Mouse (Mus musculus): ENCODE data around the gene Tmem218. TPM values are rescaled to one million over a fixed set of nuclear protein-coding genes. Genes with fewer than 3 reads are reported as not detected.

Tmem218 gene
- 9.7 and 11.0 TPM in 2 replicates for polyA plus RNA-seq (2015; fragmentation: Nextera tagmentation; extraction: Ambion mirVana)

GRCm38 (mm10) chr9:37207929-37208411 is at the start of gene Tmem218:
TSS of gene Tmem218 (plus strand) at chr9:37208223.
- ATAC-seq = peak; percentile 100
- WGBS = 0% methylated on average over 21 of the region's 21 CpGs

GRCm38 (mm10) chr9:37160686-37161085 is 47.3 kb upstream of the Tmem218 start:
- H3K9me3 ChIP-seq (ENCODE audit: control insufficient read depth, low read length) = no peaks in the 10 kb centered on the region
- no peak overlapping the region for H3K27ac ChIP-seq (ENCODE audit: low read length)
- H3K4me3 ChIP-seq (replicated peaks; ENCODE audit: low read length) = no peak overlapping the region
- no peaks in the 10 kb centered on the region for H3K27me3 ChIP-seq (replicated peaks; ENCODE audit: control insufficient read depth, insufficient read depth, low read length)
- H3K4me1 ChIP-seq (replicated peaks; ENCODE audit: control insufficient read depth, insufficient read depth, low read length) = no peaks in the 10 kb centered on the region
- no peak overlapping the region for H3K9ac ChIP-seq (replicated peaks; ENCODE audit: low read depth, low read length)
- 82% methylated on average over 2 of the region's 2 CpGs for WGBS
- ATAC-seq = no peak
- no peak overlapping the region for H3K4me2 ChIP-seq (ENCODE audit: low read length)
- H3K36me3 ChIP-seq (ENCODE audit: control insufficient read depth, insufficient read depth) = no peaks in the 10 kb centered on the region

More at GRCm38 (mm10) chr9:37207929-37208411, at the start of gene Tmem218:
- Histone ChIP-seq H3K4me2 (ENCODE audit: low read length) (peak within 1 kb of the TSS; percentile 79), H3K36me3 (ENCODE audit: control insufficient read depth, insufficient read depth) (no peaks in the 10 kb centered on the region), H3K9me3 (ENCODE audit: control insufficient read depth, low read length) (no peaks in the 10 kb centered on the region), H3K4me1 (replicated peaks; ENCODE audit: control insufficient read depth, insufficient read depth, low read length) (peaks cover 15% of the 10 kb centered on the region), H3K27me3 (replicated peaks; ENCODE audit: control insufficient read depth, insufficient read depth, low read length) (no peaks in the 10 kb centered on the region), H3K4me3 (replicated peaks; ENCODE audit: low read length) (peak within 1 kb of the TSS; percentile 73), H3K27ac (ENCODE audit: low read length) (peak within 1 kb of the TSS; percentile 76), H3K9ac (replicated peaks; ENCODE audit: low read depth, low read length) (peak within 1 kb of the TSS; percentile 82)

GRCm38 (mm10) chr9:37166899-37167298 is 41.1 kb upstream of the Tmem218 start:
- ATAC-seq = no peak
- 72% methylated on average over 2 of the region's 2 CpGs for WGBS
- no peaks in the 10 kb centered on the region for H3K36me3 ChIP-seq (ENCODE audit: control insufficient read depth, insufficient read depth)

GRCm38 (mm10) chr9:37173376-37173775 is 34.6 kb upstream of the Tmem218 start:
- Histone ChIP-seq H3K27me3 (replicated peaks; ENCODE audit: control insufficient read depth, insufficient read depth, low read length) (no peaks in the 10 kb centered on the region), H3K36me3 (ENCODE audit: control insufficient read depth, insufficient read depth) (no peaks in the 10 kb centered on the region), H3K9me3 (ENCODE audit: control insufficient read depth, low read length) (no peaks in the 10 kb centered on the region), H3K4me3 (replicated peaks; ENCODE audit: low read length) (no peak overlapping the region), H3K9ac (replicated peaks; ENCODE audit: low read depth, low read length) (no peak overlapping the region), H3K4me1 (replicated peaks; ENCODE audit: control insufficient read depth, insufficient read depth, low read length) (peaks cover 31% of the 10 kb centered on the region), H3K4me2 (ENCODE audit: low read length) (no peak overlapping the region), H3K27ac (ENCODE audit: low read length) (no peak overlapping the region)
- ATAC-seq = no peak
- 49% methylated on average over 5 of the region's 5 CpGs for WGBS

More at GRCm38 (mm10) chr9:37166899-37167298, 41.1 kb upstream of the Tmem218 start:
- Histone ChIP-seq H3K27ac (ENCODE audit: low read length) (no peak overlapping the region), H3K9ac (replicated peaks; ENCODE audit: low read depth, low read length) (no peak overlapping the region), H3K4me2 (ENCODE audit: low read length) (no peak overlapping the region), H3K4me1 (replicated peaks; ENCODE audit: control insufficient read depth, insufficient read depth, low read length) (no peaks in the 10 kb centered on the region), H3K9me3 (ENCODE audit: control insufficient read depth, low read length) (no peaks in the 10 kb centered on the region), H3K27me3 (replicated peaks; ENCODE audit: control insufficient read depth, insufficient read depth, low read length) (no peaks in the 10 kb centered on the region), H3K4me3 (replicated peaks; ENCODE audit: low read length) (no peak overlapping the region)

GRCm38 (mm10) chr9:37176002-37176401 is 32.0 kb upstream of the Tmem218 start:
- no peak overlapping the region for H3K4me3 ChIP-seq (replicated peaks; ENCODE audit: low read length)
- no peak overlapping the region for H3K27ac ChIP-seq (ENCODE audit: low read length)
- ATAC-seq = peak; percentile 42
- H3K9ac ChIP-seq (replicated peaks; ENCODE audit: low read depth, low read length) = no peak overlapping the region
- H3K27me3 ChIP-seq (replicated peaks; ENCODE audit: control insufficient read depth, insufficient read depth, low read length) = no peaks in the 10 kb centered on the region
- H3K4me2 ChIP-seq (ENCODE audit: low read length) = no peak overlapping the region
- no peaks in the 10 kb centered on the region for H3K9me3 ChIP-seq (ENCODE audit: control insufficient read depth, low read length)
- 32% methylated on average over 3 of the region's 3 CpGs for WGBS
- H3K4me1 ChIP-seq (replicated peaks; ENCODE audit: control insufficient read depth, insufficient read depth, low read length) = peaks cover 43% of the 10 kb centered on the region
- no peaks in the 10 kb centered on the region for H3K36me3 ChIP-seq (ENCODE audit: control insufficient read depth, insufficient read depth)

GRCm38 (mm10) chr9:37177107-37177506 is 30.9 kb upstream of the Tmem218 start:
- Histone ChIP-seq H3K36me3 (ENCODE audit: control insufficient read depth, insufficient read depth) (no peaks in the 10 kb centered on the region), H3K4me1 (replicated peaks; ENCODE audit: control insufficient read depth, insufficient read depth, low read length) (peaks cover 46% of the 10 kb centered on the region), H3K4me2 (ENCODE audit: low read length) (peak overlapping the region; percentile 27), H3K4me3 (replicated peaks; ENCODE audit: low read length) (no peak overlapping the region), H3K9ac (replicated peaks; ENCODE audit: low read depth, low read length) (no peak overlapping the region), H3K27ac (ENCODE audit: low read length) (peak overlapping the region; percentile 71), H3K9me3 (ENCODE audit: control insufficient read depth, low read length) (no peaks in the 10 kb centered on the region), H3K27me3 (replicated peaks; ENCODE audit: control insufficient read depth, insufficient read depth, low read length) (no peaks in the 10 kb centered on the region)
- ATAC-seq = peak; percentile 84
- 0% methylated on average over 5 of the region's 5 CpGs for WGBS

- Histone ChIP-seq H3K27me3 (replicated peaks; ENCODE audit: control insufficient read depth, insufficient read depth, low read length) (no peaks in the 10 kb centered on the region), H3K4me1 (replicated peaks; ENCODE audit: control insufficient read depth, insufficient read depth, low read length) (peaks cover 46% of the 10 kb centered on the region), H3K4me3 (replicated peaks; ENCODE audit: low read length) (no peak overlapping the region), H3K4me2 (ENCODE audit: low read length) (peak overlapping the region; percentile 27), H3K36me3 (ENCODE audit: control insufficient read depth, insufficient read depth) (no peaks in the 10 kb centered on the region), H3K9me3 (ENCODE audit: control insufficient read depth, low read length) (no peaks in the 10 kb centered on the region), H3K27ac (ENCODE audit: low read length) (peak overlapping the region; percentile 71), H3K9ac (replicated peaks; ENCODE audit: low read depth, low read length) (0 out of 2 replicates have a peak overlapping the region, but pooled peaks have one; percentile 10)
- WGBS = 25% methylated on average over 8 of the region's 8 CpGs
- peak; percentile 43 for ATAC-seq
These were observed 30.5 kb upstream of the Tmem218 start for GRCm38 (mm10) chr9:37177551-37177950.

- no peak overlapping the region for H3K4me3 ChIP-seq (replicated peaks; ENCODE audit: low read length)
- peaks cover 39% of the 10 kb centered on the region for H3K4me1 ChIP-seq (replicated peaks; ENCODE audit: control insufficient read depth, insufficient read depth, low read length)
- H3K9ac ChIP-seq (replicated peaks; ENCODE audit: low read depth, low read length) = no peak overlapping the region
- H3K4me2 ChIP-seq (ENCODE audit: low read length) = no peak overlapping the region
- no peaks in the 10 kb centered on the region for H3K27me3 ChIP-seq (replicated peaks; ENCODE audit: control insufficient read depth, insufficient read depth, low read length)
- peak; percentile 59 for ATAC-seq
- no peaks in the 10 kb centered on the region for H3K36me3 ChIP-seq (ENCODE audit: control insufficient read depth, insufficient read depth)
- H3K27ac ChIP-seq (ENCODE audit: low read length) = peak overlapping the region; percentile 52
- no peaks in the 10 kb centered on the region for H3K9me3 ChIP-seq (ENCODE audit: control insufficient read depth, low read length)
- WGBS = 3% methylated on average over 4 of the region's 4 CpGs
These were observed 29.1 kb upstream of the Tmem218 start for GRCm38 (mm10) chr9:37178911-37179310.

- no peaks in the 10 kb centered on the region for H3K27me3 ChIP-seq (replicated peaks; ENCODE audit: control insufficient read depth, insufficient read depth, low read length)
- H3K4me1 ChIP-seq (replicated peaks; ENCODE audit: control insufficient read depth, insufficient read depth, low read length) = peaks cover 39% of the 10 kb centered on the region
- H3K9ac ChIP-seq (replicated peaks; ENCODE audit: low read depth, low read length) = no peak overlapping the region; the same call in 1 of the 2 replicates
- no peak overlapping the region for H3K27ac ChIP-seq (ENCODE audit: low read length)
- no peak for ATAC-seq
- no peaks in the 10 kb centered on the region for H3K36me3 ChIP-seq (ENCODE audit: control insufficient read depth, insufficient read depth)
- WGBS = 85% methylated on average over 4 of the region's 4 CpGs
- no peak overlapping the region for H3K4me2 ChIP-seq (ENCODE audit: low read length)
- no peaks in the 10 kb centered on the region for H3K9me3 ChIP-seq (ENCODE audit: control insufficient read depth, low read length)
- no peak overlapping the region for H3K4me3 ChIP-seq (replicated peaks; ENCODE audit: low read length)
These were observed 28.4 kb upstream of the Tmem218 start for GRCm38 (mm10) chr9:37179596-37179995.

- ATAC-seq = no peak
- Histone ChIP-seq H3K4me3 (replicated peaks; ENCODE audit: low read length) (no peak overlapping the region), H3K27ac (ENCODE audit: low read length) (no peak overlapping the region), H3K4me1 (replicated peaks; ENCODE audit: control insufficient read depth, insufficient read depth, low read length) (peaks cover 33% of the 10 kb centered on the region), H3K4me2 (ENCODE audit: low read length) (no peak overlapping the region), H3K9ac (replicated peaks; ENCODE audit: low read depth, low read length) (no peak overlapping the region), H3K36me3 (ENCODE audit: control insufficient read depth, insufficient read depth) (no peaks in the 10 kb centered on the region), H3K27me3 (replicated peaks; ENCODE audit: control insufficient read depth, insufficient read depth, low read length) (no peaks in the 10 kb centered on the region), H3K9me3 (ENCODE audit: control insufficient read depth, low read length) (no peaks in the 10 kb centered on the region)
- 11% methylated on average over 5 of the region's 5 CpGs for WGBS
These were observed 26.4 kb upstream of the Tmem218 start for GRCm38 (mm10) chr9:37181596-37181995.
